Mouse (Mus musculus): ENCODE measurements around the gene Gm42715. TPM values are rescaled to one million over a fixed set of nuclear protein-coding genes. Genes with fewer than 3 reads are reported as not detected.

Gene Gm42715
- polyA plus RNA-seq, 1 experiment from 2014 or later = 17.1 TPM

DNA sequence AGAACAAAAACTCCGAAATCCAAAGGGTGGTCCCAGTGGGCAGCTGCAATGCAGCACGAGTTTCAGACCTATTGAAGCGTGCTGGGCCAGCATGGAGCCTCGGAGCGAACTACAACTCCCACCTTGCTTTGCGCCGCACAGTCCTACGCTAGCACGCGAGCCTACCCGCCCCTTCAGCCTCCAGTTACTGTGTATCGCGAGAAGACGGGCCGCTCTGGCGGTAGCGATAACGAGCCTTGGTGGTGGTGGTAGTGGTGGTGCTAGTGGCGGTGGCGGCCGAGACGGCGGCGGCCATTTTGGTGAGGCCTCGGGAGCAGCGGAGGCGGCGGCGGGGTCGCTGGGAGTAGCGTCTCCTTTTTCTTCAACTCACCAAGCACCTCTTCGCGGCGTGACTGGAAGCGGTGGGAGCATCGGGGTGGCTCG, 7.6 kb upstream of the Gm42715 start, which contains the start of gene Srcap:
TSS of gene Srcap (plus strand) at position 176 of the 423 bp plus-strand sequence.
- Histone ChIP-seq H3K27me3 (ENCODE audit: low read depth, poor library complexity, severe bottlenecking) (no peaks in the 10 kb centered on the region), H3K36me3 (peaks cover 37% of the 10 kb centered on the region), H3K27ac (peak within 1 kb of the TSS; percentile 99), H3K9me3 (replicated peaks) (no peaks in the 10 kb centered on the region), H3K4me3 (peak within 1 kb of the TSS; percentile 86), H3K4me1 (peaks cover 22% of the 10 kb centered on the region)
- WGBS = under 1% methylated on average over 37 of the region's 37 CpGs
- peak; percentile 96 for DNase-seq (ENCODE audit: low spot score)

DNA sequence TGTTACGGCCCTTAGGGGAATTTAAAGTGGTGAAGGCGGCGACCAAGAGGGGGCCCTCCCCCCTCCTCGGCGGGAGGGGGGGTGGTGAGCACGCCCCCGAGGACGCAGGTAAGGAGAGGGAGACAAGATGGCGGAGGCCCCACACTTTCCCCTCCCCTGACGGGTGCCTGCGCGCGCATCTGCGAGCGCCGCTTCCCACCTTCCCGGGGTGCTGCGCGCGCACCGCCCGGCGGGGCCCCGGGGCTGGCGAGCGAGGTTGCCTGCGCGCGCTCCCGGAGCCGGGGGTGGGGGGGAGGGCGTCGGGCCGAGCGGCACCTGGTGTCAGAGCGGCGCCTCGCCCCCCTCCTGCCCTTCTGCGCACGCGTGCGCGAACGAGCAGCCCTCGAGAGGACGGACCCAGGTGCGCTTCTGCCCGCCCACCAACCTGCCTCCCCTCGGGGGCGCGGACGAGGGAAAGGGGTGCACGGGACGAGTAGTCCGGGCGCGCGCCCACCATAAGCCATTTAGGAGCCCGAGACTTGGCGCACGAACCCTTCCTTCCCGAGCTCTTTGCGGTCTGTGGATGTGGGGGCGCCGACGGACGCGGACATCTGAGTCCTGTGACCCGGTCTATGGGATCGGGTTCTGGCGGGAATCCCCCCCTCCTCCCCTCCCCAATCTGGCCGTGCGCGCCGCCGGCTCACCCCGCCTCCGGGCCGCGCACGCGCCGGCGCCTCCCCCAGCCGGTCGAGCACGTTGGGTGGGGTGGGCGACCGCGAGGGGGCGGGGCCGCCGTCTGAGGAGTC, 7.0 kb upstream of the Gm42715 start:
- Histone ChIP-seq H3K27me3 (ENCODE audit: low read depth, poor library complexity, severe bottlenecking) (no peaks in the 10 kb centered on the region), H3K27ac (peak overlapping the region; percentile 99), H3K4me3 (peak overlapping the region; percentile 86), H3K4me1 (peaks cover 22% of the 10 kb centered on the region), H3K36me3 (peaks cover 43% of the 10 kb centered on the region), H3K9me3 (replicated peaks) (no peaks in the 10 kb centered on the region)
- WGBS = under 1% methylated on average over 86 of the region's 93 CpGs
- DNase-seq (ENCODE audit: low spot score) = peak; percentile 96

DNA sequence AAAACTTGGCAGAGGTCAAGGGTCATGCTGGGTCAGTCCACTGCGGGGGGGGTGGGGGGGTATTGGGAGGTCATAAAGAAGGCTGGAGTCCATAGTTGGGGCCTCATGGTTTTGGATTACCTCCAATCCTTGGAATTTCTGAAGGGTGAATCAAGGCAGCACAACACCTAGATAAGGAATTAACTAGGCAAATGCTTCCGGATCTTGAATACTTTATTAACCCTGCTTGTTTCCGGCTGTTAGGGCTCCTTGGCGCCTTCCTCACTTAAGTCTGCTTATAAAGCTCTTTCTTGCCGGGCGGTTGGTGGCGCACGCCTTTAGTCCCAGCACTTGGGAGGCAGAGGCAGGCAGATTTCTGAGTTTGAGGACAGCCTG, 6.4 kb upstream of the Gm42715 start:
- H3K9me3 ChIP-seq (replicated peaks) = no peaks in the 10 kb centered on the region
- H3K4me1 ChIP-seq = peaks cover 22% of the 10 kb centered on the region
- 47% methylated on average over 8 of the region's 8 CpGs for WGBS
- DNase-seq (ENCODE audit: low spot score) = no peak
- peak overlapping the region; percentile 86 for H3K4me3 ChIP-seq
- H3K27ac ChIP-seq = peak overlapping the region; percentile 99
- no peaks in the 10 kb centered on the region for H3K27me3 ChIP-seq (ENCODE audit: low read depth, poor library complexity, severe bottlenecking)
- H3K36me3 ChIP-seq = peaks cover 49% of the 10 kb centered on the region

DNA sequence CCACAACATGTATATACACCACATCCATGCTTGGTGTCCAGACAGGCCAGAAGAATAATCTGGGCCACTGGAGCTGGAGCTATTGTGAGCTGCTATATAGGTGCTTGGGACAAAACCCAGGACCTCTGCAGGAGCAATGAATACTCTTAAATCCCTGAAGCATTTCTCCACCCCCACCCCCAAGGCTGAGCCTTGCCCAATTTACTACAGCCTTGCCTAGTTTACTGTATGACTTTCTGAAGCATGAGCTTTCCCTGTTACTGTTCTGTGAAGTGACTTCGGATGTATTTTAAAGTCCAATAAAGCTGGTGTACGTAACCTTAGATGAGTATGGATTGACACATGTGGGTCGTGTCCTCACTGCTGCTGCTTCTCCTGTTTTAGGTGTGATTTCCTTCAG, 5.6 kb upstream of the Gm42715 start:
- Histone ChIP-seq H3K4me1 (peaks cover 22% of the 10 kb centered on the region), H3K9me3 (replicated peaks) (no peaks in the 10 kb centered on the region), H3K27me3 (ENCODE audit: low read depth, poor library complexity, severe bottlenecking) (no peaks in the 10 kb centered on the region), H3K27ac (no peak overlapping the region), H3K36me3 (peaks cover 57% of the 10 kb centered on the region), H3K4me3 (peak overlapping the region; percentile 86)
- no peak for DNase-seq (ENCODE audit: low spot score)
- 93% methylated on average over 3 of the region's 3 CpGs for WGBS

DNA sequence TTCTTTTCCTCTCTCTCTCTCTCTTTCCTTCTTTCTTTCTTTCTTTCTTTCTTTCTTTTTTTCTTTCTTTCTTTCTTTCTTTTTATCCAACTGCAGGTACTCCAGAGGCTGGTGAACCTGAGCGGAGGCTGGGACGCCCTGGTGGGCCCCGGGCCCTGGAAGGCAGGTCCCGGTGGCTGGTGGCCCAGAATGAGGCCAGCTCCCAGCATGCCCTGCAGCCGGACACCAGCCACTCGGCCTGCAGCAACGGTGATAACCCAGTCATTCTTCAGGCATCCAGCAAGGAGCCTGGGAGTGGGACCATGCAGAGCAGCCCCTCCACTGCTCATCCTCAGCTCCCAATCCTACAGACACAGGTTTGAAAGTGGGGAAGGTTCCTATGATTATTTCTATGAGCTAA, 3.5 kb upstream of the Gm42715 start:
- 94% methylated on average over 7 of the region's 7 CpGs for WGBS
- Histone ChIP-seq H3K36me3 (peaks cover 77% of the 10 kb centered on the region), H3K27me3 (ENCODE audit: low read depth, poor library complexity, severe bottlenecking) (no peaks in the 10 kb centered on the region), H3K4me3 (no peak overlapping the region), H3K4me1 (peaks cover 22% of the 10 kb centered on the region), H3K27ac (no peak overlapping the region), H3K9me3 (replicated peaks) (no peaks in the 10 kb centered on the region)
- no peak for DNase-seq (ENCODE audit: low spot score)

DNA sequence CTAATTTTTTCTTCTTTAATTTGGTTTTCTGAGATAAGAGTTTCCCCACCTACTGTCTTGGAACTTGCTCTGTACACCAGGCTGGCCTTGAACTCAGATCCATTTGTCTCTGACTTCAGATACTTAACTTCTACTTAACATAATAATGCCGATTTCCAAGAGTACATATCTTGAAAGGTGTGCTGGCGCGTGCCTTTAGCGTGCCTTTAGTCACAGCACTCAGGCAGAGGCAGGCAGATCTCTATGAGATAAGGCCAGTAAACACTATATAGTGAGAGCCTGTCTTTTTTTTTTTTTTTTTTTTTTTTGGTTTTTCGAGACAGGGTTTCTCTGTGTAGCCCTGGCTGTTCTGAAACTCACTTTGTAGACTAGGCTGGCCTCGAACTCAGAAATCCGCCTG, 3.0 kb upstream of the Gm42715 start:
- WGBS = 98% methylated on average over 6 of the region's 7 CpGs
- no peak overlapping the region for H3K27ac ChIP-seq
- H3K4me1 ChIP-seq = peaks cover 17% of the 10 kb centered on the region
- H3K4me3 ChIP-seq = no peak overlapping the region
- no peak for DNase-seq (ENCODE audit: low spot score)
- H3K36me3 ChIP-seq = peaks cover 82% of the 10 kb centered on the region
- H3K9me3 ChIP-seq (replicated peaks) = no peaks in the 10 kb centered on the region
- no peaks in the 10 kb centered on the region for H3K27me3 ChIP-seq (ENCODE audit: low read depth, poor library complexity, severe bottlenecking)

DNA sequence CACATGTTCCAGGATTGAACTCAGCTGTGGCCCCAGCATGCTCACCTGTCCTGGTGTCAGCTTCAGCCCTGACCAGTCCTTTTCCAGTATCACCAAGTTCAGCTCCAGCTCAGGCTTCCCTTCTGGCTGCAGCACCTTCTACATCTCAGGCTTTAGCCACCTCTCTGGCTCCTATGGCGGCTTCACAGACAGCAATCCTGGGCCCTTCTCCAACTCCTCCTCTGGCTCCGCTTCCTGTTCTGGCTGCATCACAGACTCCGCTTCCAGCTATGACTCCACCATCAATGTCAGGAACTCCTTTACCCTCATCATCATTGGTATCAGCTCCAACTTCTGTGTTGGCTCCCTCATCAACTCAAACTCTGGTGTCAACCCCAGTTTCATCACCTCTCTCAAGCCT, 22.3 kb downstream of the Gm42715 start:
- Histone ChIP-seq H3K27me3 (ENCODE audit: low read depth, poor library complexity, severe bottlenecking) (no peaks in the 10 kb centered on the region; the same call in 1 of the 2 replicates), H3K9me3 (replicated peaks) (no peaks in the 10 kb centered on the region), H3K4me1 (no peaks in the 10 kb centered on the region), H3K27ac (no peak overlapping the region), H3K4me3 (no peak overlapping the region), H3K36me3 (peaks cover 100% of the 10 kb centered on the region)
- no peak for DNase-seq (ENCODE audit: low spot score)
- WGBS = 94% methylated on average over 3 of the region's 3 CpGs

DNA sequence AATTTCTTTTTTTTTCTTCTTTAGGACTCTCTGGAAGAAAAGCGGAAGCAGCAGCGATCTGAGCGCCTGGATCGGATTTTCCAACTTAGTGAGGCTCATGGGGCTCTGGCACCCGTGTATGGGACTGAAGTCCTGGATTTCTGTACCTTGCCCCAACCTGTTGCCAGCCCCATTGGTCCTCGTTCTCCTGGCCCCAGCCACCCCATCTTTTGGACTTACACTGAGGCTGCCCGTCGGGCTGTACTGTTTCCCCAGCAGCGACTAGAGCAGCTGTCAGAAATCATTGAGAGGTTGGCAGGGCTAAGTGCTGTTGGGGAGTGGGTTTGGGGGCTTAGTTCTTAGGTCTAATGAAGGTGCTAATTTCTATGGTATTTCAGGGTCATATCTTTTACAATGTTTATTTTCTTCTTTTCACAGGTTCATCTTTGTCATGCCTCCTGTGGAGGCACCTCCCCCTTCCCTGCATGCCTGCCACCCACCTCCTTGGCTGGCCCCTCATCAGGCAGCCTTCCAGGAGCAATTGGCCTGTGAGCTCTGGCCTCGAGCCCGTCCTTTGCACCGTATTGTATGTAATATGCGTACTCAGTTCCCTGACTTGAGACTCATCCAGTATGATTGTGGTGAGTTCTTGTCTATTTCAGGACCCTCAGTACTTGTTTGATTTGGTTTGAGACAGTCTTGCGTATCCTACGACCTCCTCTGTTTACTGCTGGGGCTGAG, 29.9 kb downstream of the Gm42715 start:
- no peaks in the 10 kb centered on the region for H3K4me1 ChIP-seq
- H3K36me3 ChIP-seq = peaks cover 96% of the 10 kb centered on the region
- H3K9me3 ChIP-seq (replicated peaks) = no peaks in the 10 kb centered on the region
- DNase-seq (ENCODE audit: low spot score) = no peak
- 92% methylated on average over 15 of the region's 15 CpGs for WGBS
- no peak overlapping the region for H3K4me3 ChIP-seq
- no peaks in the 10 kb centered on the region for H3K27me3 ChIP-seq (ENCODE audit: low read depth, poor library complexity, severe bottlenecking)
- no peak overlapping the region for H3K27ac ChIP-seq

DNA sequence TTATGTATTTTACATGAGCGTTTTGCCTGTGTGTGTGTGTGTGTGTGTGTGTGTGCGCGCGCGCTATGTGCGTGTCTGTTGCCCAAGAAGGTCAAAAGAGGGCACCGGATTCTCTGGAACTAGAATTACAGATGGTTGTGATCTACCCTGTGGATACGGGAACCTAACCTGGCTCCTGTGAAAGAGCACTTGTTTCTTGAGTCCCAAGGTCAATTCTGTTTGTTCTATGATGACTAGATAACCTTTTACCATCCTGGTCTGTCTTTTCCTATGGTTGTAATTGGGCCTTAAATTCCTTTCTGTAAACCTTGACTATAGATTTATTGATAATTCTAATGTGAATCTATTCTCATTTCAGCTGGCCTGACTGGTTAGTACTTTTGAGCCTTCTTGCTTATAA, 32.2 kb downstream of the Gm42715 start:
- H3K27ac ChIP-seq = no peak overlapping the region
- H3K9me3 ChIP-seq (replicated peaks) = no peaks in the 10 kb centered on the region
- H3K4me3 ChIP-seq = no peak overlapping the region
- DNase-seq (ENCODE audit: low spot score) = no peak
- no peaks in the 10 kb centered on the region for H3K4me1 ChIP-seq
- 97% methylated on average over 8 of the region's 8 CpGs for WGBS
- H3K36me3 ChIP-seq = peaks cover 96% of the 10 kb centered on the region
- H3K27me3 ChIP-seq (ENCODE audit: low read depth, poor library complexity, severe bottlenecking) = no peaks in the 10 kb centered on the region

DNA sequence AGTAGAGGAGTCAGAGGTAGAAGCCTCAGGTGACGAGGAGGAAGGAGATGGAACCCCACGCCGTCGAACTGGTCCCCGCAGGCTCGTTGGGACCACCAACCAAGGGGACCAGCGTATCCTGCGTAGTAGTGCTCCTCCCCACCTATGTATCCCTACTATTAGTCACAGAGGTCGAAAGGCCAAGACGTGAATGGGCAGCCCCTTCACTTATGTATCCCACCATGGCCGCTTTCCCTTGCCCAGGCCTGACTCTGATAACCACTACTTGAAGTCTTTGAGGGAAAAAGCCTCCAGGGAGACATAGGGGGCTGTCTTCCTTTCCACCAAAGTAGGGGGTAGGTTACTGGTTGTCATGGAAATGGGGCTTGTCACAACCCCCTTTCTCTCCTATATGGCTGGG, 41.2 kb downstream of the Gm42715 start:
- DNase-seq (ENCODE audit: low spot score) = no peak
- no peaks in the 10 kb centered on the region for H3K27me3 ChIP-seq (ENCODE audit: low read depth, poor library complexity, severe bottlenecking)
- H3K4me3 ChIP-seq = no peak overlapping the region
- no peaks in the 10 kb centered on the region for H3K9me3 ChIP-seq (replicated peaks)
- no peak overlapping the region for H3K27ac ChIP-seq
- no peaks in the 10 kb centered on the region for H3K4me1 ChIP-seq
- H3K36me3 ChIP-seq = peaks cover 95% of the 10 kb centered on the region
- WGBS = 92% methylated on average over 11 of the region's 11 CpGs

DNA sequence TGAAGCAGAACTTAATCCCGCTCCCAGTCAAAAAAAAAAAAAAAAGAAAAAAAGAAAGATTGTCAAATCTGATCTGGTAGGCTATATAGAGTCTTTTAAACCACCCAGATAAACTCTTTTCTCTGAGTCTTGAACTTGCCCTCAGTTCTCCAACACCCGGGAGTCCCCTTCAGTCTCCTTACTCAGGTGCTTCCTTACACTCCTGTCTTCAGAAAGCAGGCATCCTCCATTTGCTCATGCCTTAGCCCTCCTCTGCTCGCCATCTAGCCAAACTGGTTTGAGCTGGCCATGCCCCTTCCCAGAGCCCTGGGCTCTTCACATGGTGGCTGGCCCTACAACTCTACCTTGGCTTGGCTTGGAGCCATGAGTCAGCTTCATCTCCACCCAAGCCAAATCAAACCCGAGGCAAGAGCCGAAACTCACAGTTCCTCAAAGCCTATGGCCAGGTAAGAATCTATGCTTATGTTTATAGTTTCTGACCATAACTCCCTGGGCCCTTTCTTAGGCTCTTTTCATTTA, 42.0 kb downstream of the Gm42715 start, which contains the start of gene Tmem265:
TSS of gene Tmem265 (plus strand) at position 51 of the 519 bp plus-strand sequence.
- H3K9me3 ChIP-seq (replicated peaks) = no peaks in the 10 kb centered on the region
- no peaks in the 10 kb centered on the region for H3K27me3 ChIP-seq (ENCODE audit: low read depth, poor library complexity, severe bottlenecking)
- 92% methylated on average over 5 of the region's 5 CpGs for WGBS
- no peak within 1 kb of the TSS for H3K4me3 ChIP-seq
- H3K27ac ChIP-seq = no peak within 1 kb of the TSS
- no peak for DNase-seq (ENCODE audit: low spot score)
- peaks cover 95% of the 10 kb centered on the region for H3K36me3 ChIP-seq
- no peaks in the 10 kb centered on the region for H3K4me1 ChIP-seq

DNA sequence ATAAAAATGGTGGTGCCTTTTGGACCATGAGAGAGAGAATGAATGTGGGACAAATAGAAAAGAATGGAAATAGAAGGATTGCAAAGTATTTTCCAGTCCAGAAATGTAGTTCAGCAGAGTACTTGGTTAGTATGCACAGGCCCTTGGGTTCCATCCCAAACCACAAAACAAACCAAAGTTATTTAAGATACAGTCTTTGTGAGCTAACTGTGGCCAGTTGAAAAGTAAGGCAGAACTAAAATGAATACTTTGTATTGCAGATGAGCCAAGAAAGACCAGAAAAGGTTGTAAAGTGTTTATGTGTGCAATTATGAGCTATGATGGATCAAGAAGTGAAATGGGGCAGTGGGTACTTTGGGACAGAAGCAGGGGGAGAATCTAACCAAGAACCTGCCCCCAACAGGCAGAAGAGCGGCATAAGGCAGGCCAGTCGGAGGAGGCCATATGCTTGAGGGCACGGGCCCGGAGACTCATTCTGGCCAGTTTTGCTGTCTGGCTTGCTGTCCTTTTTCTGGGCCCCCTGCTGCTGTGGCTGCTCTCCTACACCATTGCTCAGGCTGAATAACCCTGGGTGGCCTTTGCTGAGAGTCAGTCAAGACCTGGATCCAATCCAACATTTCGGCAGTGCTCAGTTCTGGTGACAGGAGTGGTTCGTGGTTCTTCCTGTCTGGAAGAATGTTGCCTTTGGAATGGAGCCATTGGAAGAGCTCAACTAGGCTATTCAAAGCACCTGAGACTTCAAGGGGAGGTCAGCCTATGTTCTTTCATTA, 45.2 kb downstream of the Gm42715 start:
- no peak for DNase-seq (ENCODE audit: low spot score)
- Histone ChIP-seq H3K27me3 (ENCODE audit: low read depth, poor library complexity, severe bottlenecking) (no peaks in the 10 kb centered on the region), H3K36me3 (peaks cover 86% of the 10 kb centered on the region), H3K9me3 (replicated peaks) (no peaks in the 10 kb centered on the region), H3K27ac (no peak overlapping the region), H3K4me3 (no peak overlapping the region), H3K4me1 (no peaks in the 10 kb centered on the region)
- 98% methylated on average over 6 of the region's 6 CpGs for WGBS
